Mouse (Mus musculus) limb, embryonic 13.5 days (tissue): ENCODE measurements around the gene Ascc2. TPM values are rescaled to one million over a fixed set of nuclear protein-coding genes. Genes with fewer than 3 reads are reported as not detected.
"Not testable (repeated sequence)": the region's sequence is repeated elsewhere in the genome, so short reads cannot be mapped to it uniquely, and the experiment has no call there.

Experiments used
- ATAC-seq: fragments of 200-750 bp; cut with Nextera tagmentation; 2 replicates; pipeline ENCODE4 v1.8.0; 2017; ENCODE audit warnings: low read depth, moderate number of reproducible peaks, moderate TSS enrichment; ENCODE audit not compliant: low FRiP score
- H3K27ac ChIP-seq: fragments of 300-500 bp; sonication (generic); 2 replicates; pipeline ENCODE4 v1.5.1; 2015; ENCODE audit warnings: inconsistent platforms, mild to moderate bottlenecking, moderate library complexity
- H3K27me3 ChIP-seq: fragments of 300-500 bp; sonication (generic); 2 replicates; pipeline ENCODE4 v1.6.1; 2015; ENCODE audit warnings: mild to moderate bottlenecking, inconsistent platforms
- H3K36me3 ChIP-seq: fragments of 300-500 bp; sonication (generic); 2 replicates; pipeline ENCODE4 v1.6.1; 2015; ENCODE audit warnings: inconsistent platforms, mild to moderate bottlenecking, moderate library complexity
- H3K4me1 ChIP-seq: fragments of 300-500 bp; sonication (generic); 2 replicates; pipeline ENCODE4 v1.6.1; 2015; ENCODE audit warnings: inconsistent platforms
- H3K4me2 ChIP-seq: fragments of 300-500 bp; sonication (generic); replicated peaks from 2 replicates; pipeline ENCODE4 v1.6.1; 2015; ENCODE audit warnings: inconsistent platforms, mild to moderate bottlenecking, moderate library complexity
- H3K4me3 ChIP-seq: fragments of 300-500 bp; sonication (generic); 2 replicates; pipeline ENCODE4 v1.5.1; 2015; ENCODE audit warnings: moderate library complexity, mild to moderate bottlenecking, inconsistent platforms
- H3K9ac ChIP-seq: fragments of 300-500 bp; sonication (generic); 2 replicates; pipeline ENCODE4 v1.6.1; 2015; ENCODE audit warnings: mild to moderate bottlenecking, inconsistent platforms
- H3K9me3 ChIP-seq: fragments of 300-500 bp; sonication (generic); 2 replicates; pipeline ENCODE4 v1.6.1; 2016; ENCODE audit warnings: inconsistent platforms
- WGBS: fragments of 180-500 bp; shearing (Covaris S2); methylation state at CpG from one replicate; pipeline ENCODE4 v1.1.7; 2015; 5-methylcytosine and 5-hydroxymethylcytosine counted together
- polyA plus RNA-seq: library from polyadenylated mRNA; unstranded; fragments of >200 nt; fragmentation: Nextera tagmentation; extraction: Ambion mirVana; gene quantifications from 2 replicates; pipeline ENCODE4 v1.2.1, GENCODE M21; 2015

Ascc2 gene
- polyA plus RNA-seq, 1 experiment from 2014 or later: 33.5 TPM

DNA sequence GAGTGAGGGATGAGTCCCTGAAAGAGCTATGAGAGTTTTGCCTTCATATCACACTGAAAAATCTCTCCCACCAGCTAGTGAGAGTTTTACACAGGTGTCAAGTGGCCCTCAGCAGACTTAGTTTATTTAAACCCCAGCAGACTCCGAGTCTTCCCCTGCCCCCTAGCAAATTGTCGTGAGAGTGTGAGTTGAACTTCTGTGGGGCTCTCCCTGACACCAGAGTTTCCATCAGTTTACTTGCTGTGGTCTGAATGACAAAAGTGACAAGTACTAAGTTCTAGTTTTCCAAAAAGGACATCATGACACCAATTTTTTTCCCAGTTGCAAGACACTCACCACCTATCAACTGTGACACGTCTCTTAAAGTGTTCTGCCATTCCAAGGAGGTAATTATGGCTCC, 50.3 kb downstream of the Ascc2 start:
- Histone ChIP-seq H3K36me3 (peaks cover 20% of the 10 kb centered on the region), H3K27me3 (no peaks in the 10 kb centered on the region), H3K27ac (no peak overlapping the region), H3K4me3 (no peak overlapping the region), H3K9ac (no peak overlapping the region), H3K4me1 (no peaks in the 10 kb centered on the region), H3K4me2 (no peak overlapping the region), H3K9me3 (no peaks in the 10 kb centered on the region)
- ATAC-seq: no peak
- WGBS: 15% methylated on average over 3 of the region's 3 CpGs

DNA sequence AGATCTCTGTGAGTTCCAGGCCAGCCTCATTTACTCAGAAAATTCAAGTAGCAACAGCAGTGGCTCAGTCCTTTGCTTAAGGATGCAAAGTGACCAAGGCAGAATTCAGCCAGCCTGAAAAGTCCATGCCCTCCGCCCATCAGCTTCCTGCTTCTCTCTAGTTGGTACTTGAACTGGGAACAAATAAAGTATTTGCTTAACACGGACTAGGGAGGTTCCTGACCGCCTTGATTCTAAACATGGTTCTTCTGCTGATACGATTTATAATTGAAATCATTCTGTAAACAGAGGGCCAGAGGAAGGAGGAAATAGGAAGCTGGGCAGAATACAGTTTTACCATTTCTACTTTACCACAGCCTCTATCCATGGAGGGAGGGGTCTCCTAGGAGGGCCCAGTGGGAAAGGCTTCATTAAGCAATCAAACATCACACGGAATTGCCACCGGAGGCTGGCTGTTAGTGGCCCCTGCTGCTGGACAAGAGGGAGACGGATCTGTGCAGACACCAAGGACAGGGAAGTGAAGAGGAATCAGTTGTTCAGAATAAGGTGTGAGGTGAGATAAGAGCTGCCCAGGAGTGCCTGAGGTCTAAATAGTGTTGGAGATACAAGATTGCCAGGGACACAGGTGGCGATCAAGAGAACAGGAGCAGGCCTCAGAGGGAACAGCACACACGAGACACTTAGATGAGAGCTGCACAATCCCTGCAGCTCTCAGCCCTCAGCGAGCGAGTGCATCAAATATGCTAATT, 51.3 kb downstream of the Ascc2 start:
- no peak overlapping the region for H3K9ac ChIP-seq
- H3K27ac ChIP-seq: no peak overlapping the region
- H3K9me3 ChIP-seq: no peaks in the 10 kb centered on the region
- ATAC-seq: no peak
- peaks cover 10% of the 10 kb centered on the region for H3K36me3 ChIP-seq
- no peaks in the 10 kb centered on the region for H3K27me3 ChIP-seq
- no peak overlapping the region for H3K4me3 ChIP-seq
- no peaks in the 10 kb centered on the region for H3K4me1 ChIP-seq
- WGBS: 63% methylated on average over 11 of the region's 11 CpGs
- no peak overlapping the region for H3K4me2 ChIP-seq

DNA sequence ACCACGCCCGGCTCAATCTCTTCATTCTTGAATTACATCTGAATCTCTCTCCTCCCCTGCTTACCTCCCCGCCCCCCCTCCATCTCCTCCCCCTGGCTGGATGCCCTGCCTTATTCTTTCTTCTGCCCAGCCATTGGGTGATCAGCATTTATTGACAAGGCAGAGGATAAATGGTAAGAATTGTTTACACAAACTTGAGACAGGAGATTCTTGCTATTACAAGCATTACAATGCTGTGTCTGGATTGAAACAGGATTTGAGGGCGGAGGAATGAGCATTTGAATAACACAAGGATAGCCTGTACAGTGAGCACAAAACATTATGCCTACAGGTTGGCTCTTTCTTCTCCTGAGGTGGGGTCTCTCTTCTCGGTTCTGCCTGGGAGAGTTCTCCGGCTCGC, 52.8 kb downstream of the Ascc2 start:
- Histone ChIP-seq H3K4me1 (no peaks in the 10 kb centered on the region), H3K27me3 (no peaks in the 10 kb centered on the region), H3K27ac (no peak overlapping the region), H3K36me3 (no peaks in the 10 kb centered on the region), H3K9me3 (no peaks in the 10 kb centered on the region; the same call in 1 of the 2 replicates), H3K4me3 (no peak overlapping the region), H3K9ac (no peak overlapping the region), H3K4me2 (no peak overlapping the region)
- ATAC-seq: no peak
- 90% methylated on average over 7 of the region's 7 CpGs for WGBS

DNA sequence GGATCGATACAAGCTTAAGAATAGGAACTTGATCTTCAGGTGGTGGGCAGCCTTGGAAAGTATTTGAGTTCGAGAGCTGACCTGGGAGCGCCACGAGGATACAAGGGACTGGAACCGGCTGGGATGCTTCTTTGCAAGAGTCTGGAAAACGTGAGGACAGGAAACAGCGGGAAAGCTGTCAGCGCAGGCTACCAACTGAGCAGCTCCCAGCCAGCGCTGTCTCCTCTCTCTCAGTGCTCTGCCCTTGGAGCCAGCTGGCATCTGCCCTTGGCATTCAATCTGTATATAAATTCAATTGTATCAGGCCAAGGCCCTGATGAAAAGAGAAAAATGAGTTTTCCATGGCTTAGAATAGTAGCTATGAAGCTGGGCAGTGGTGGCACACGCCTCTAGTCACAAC, 53.7 kb downstream of the Ascc2 start:
- ATAC-seq: no peak
- 57% methylated on average over 10 of the region's 10 CpGs for WGBS

DNA sequence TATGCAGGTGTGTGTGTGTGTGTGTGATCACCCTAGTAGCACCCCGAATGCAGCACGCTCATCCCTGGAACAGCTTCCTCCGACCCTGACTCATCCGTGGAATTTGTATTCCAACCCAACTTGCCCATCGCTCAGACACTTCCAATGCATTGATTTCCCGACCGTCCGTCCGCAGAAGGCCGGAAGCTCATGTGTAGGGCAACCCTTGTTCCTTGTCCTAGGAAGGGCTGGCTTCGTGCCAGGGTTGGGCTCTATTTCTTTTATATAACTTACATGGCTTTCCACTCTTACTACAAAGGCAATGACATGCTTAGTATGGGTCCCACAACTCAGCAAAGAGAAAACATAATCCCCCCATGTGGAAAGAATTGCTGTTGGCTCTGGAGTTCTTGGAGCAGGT, 54.6 kb downstream of the Ascc2 start:
- H3K9ac ChIP-seq: no peak overlapping the region
- no peaks in the 10 kb centered on the region; the same call in 1 of the 2 replicates for H3K9me3 ChIP-seq
- H3K4me1 ChIP-seq: no peaks in the 10 kb centered on the region
- H3K36me3 ChIP-seq: no peaks in the 10 kb centered on the region
- no peak overlapping the region for H3K4me2 ChIP-seq
- no peak for ATAC-seq
- no peak overlapping the region for H3K4me3 ChIP-seq
- WGBS: 94% methylated on average over 11 of the region's 11 CpGs
- no peaks in the 10 kb centered on the region for H3K27me3 ChIP-seq
- H3K27ac ChIP-seq: no peak overlapping the region

More for the DNA sequence above, 53.7 kb downstream of the Ascc2 start:
- Histone ChIP-seq H3K4me3 (no peak overlapping the region), H3K9ac (no peak overlapping the region), H3K36me3 (no peaks in the 10 kb centered on the region), H3K27ac (no peak overlapping the region), H3K9me3 (no peaks in the 10 kb centered on the region; the same call in 1 of the 2 replicates), H3K27me3 (no peaks in the 10 kb centered on the region), H3K4me2 (no peak overlapping the region), H3K4me1 (no peaks in the 10 kb centered on the region)

DNA sequence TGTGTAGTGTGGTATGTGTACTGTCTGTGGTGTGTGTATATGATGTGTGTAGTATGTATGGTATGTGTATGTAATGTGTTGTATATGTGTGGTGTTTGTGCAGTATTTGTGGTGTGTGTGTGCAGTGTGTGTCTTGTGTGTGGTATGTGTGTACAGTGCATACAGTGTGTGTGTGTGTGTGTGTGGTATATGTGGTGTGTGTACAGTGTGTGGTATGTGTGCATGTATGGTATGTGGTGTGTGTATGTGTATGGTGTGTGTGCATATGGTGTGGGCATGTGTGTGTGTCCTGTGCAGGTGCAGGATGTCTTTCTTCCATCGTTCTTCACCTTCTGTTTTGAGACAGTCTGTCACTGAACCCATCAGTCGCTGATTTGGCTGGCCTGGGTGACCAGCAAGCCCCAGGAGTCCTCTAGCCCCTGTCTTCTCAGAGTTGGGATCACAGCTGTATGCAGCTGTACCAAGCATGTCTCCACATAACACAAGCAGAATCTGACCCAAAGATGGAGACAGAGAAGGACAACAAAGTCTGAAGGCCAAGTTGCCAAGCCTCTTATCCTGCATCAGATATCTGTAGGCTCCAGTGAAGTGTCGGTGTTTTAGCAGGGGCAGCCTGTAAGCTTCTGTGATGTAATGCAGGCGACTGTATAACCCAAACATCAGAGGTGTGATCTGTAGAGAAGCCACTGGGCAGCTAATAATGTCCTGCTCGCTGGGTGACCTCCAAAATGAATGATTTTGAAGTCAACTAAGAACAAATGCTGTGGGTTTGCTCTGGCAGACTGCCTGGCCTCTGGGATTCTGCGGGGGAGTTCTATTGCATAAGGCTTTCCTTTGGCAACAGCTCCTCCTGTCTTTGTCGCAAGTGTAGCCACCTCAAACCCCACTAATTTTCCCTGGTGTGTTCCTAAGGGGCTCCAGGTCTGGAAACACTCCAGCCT, 59.8 kb downstream of the Ascc2 start:
- peaks cover 19% of the 10 kb centered on the region for H3K36me3 ChIP-seq
- H3K4me2 ChIP-seq: no peak overlapping the region
- 37% methylated on average over 7 of the region's 7 CpGs for WGBS
- no peaks in the 10 kb centered on the region for H3K4me1 ChIP-seq
- no peak overlapping the region for H3K4me3 ChIP-seq
- ATAC-seq: no peak
- no peak overlapping the region for H3K27ac ChIP-seq
- H3K9ac ChIP-seq: no peak overlapping the region
- H3K9me3 ChIP-seq: no peaks in the 10 kb centered on the region; the same call in 1 of the 2 replicates
- no peaks in the 10 kb centered on the region for H3K27me3 ChIP-seq

DNA sequence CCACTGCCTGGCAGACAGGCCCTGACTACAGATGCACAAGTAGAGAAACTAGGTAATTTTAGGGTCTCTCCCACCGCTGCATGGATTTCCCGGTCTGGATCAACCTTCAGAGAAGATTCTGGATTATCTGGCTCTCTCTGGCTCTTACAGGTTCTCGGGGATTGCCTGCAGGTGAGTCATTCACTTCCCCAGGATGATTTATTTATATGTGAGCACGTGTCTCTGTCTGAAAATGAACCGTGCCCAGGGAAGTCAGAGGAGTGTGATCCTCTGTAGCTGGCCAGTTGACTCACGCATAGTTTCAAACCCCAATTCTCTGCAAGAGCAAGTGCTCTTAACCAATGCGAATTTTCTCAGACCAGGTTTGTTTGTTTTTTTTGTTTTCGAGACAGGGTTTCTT, 63.2 kb downstream of the Ascc2 start:
- Histone ChIP-seq H3K4me1 (peaks cover 17% of the 10 kb centered on the region), H3K4me3 (no peak overlapping the region), H3K9me3 (no peaks in the 10 kb centered on the region), H3K9ac (no peak overlapping the region), H3K4me2 (no peak overlapping the region), H3K36me3 (peaks cover 20% of the 10 kb centered on the region), H3K27ac (no peak overlapping the region), H3K27me3 (no peaks in the 10 kb centered on the region)
- WGBS: 86% methylated on average over 8 of the region's 8 CpGs
- no peak for ATAC-seq

DNA sequence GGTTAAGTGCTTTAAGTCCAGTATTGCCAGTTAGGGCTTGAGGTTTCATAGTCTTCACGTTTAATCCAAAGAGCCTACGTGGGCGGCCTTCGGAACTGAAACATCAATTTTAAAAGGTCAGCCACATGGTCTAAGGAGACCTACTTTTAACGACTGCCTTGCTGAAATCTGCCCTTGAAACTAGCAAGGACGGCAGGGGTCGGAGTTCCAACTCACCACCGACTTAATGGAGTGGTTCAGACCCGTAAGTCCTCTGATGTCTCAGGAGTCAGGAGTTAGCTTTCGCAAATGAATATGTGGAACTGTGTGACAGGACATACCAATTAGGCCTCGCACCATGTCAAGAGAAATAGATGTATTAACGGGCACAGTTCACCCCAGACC, 66.1 kb downstream of the Ascc2 start:
- H3K27me3 ChIP-seq: no peaks in the 10 kb centered on the region
- ATAC-seq: no peak
- H3K9ac ChIP-seq: peak overlapping the region; percentile 84
- peak overlapping the region; percentile 45; the same call in 1 of the 2 replicates for H3K27ac ChIP-seq
- H3K9me3 ChIP-seq: no peaks in the 10 kb centered on the region
- peaks cover 20% of the 10 kb centered on the region for H3K36me3 ChIP-seq
- peaks cover 17% of the 10 kb centered on the region for H3K4me1 ChIP-seq
- peak overlapping the region; percentile 70 for H3K4me3 ChIP-seq
- WGBS: 6% methylated on average over 12 of the region's 12 CpGs
- peak overlapping the region; percentile 82 for H3K4me2 ChIP-seq

DNA sequence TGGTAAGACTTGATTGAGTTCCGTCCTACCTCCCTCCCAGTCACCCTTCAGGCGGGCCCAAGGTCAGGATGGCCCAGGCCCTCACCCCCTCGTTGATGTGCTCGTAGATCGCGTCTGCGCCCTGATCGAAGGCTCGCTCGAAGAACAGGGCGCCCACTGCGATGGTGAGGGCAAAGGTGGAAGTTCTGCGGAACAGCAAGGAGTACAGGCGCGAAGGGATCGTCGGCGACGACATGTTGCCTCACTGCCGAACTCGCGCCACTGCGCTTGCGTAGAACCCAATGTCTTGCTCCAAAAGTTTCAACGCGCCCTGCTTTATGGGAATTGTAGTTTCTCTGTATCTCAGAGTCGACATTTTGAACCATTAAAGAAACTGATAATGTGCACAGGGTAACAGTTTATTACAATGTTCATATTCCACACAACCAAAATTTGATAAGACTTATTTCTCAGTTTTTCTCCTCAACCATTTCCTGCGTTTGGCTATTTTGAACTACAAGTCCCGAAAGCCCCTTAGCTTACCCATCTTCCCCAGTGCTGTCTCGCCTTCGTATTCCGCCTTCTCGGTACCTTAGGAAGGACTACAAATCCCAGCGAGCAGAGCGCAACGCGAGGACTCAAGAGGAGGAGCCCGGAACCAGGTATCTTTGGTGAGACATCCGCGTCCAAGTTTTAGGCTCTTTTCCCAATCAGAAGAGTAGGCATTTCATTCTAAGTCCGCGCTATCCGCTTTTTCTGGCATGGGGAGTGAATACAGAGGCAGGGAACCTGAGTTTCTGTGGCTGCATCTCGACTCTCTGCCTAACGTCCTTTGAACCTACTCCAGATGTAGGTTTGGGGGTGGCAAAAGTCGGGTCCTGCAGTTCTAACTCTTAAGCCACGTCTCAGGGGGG, 66.8 kb downstream of the Ascc2 start, which contains the start of the genes Uqcr10 and Zmat5:
Gene Uqcr10, minus strand, starts transcription at position 271 of the 893 bp plus-strand sequence.
Gene Zmat5, plus strand, starts transcription at position 607 of the 893 bp plus-strand sequence.
- H3K9ac ChIP-seq: peak within 1 kb of the TSS; percentile 84
- no peaks in the 10 kb centered on the region for H3K9me3 ChIP-seq
- no peaks in the 10 kb centered on the region for H3K27me3 ChIP-seq
- WGBS: under 1% methylated on average over 47 of the region's 47 CpGs
- H3K27ac ChIP-seq: peak within 1 kb of the TSS; percentile 45; the same call in 1 of the 2 replicates
- peaks cover 17% of the 10 kb centered on the region for H3K4me1 ChIP-seq
- H3K4me2 ChIP-seq: peak within 1 kb of the TSS; percentile 82
- peak; percentile 98 for ATAC-seq
- peaks cover 20% of the 10 kb centered on the region for H3K36me3 ChIP-seq
- H3K4me3 ChIP-seq: peak within 1 kb of the TSS; percentile 70

DNA sequence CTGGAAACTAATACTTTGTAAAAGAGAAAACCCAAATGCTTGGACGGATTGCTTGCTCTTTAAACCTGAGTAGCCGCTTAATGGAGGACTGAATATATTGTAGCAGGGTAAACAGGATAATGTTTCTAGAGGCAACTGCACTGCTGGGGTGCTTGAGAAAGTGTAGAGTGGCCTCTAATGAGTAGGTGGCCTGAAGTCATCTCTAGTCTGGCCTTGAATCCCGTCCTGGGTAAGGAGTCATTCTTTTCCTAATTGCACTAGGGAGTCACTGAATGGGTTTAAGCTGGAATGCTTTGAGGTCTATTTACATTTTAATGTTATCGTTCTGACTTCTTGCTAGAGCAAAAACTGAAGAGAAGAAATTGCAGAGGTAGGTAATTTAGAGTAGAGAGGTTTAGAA, 67.6 kb downstream of the Ascc2 start:
- 9% methylated on average over 4 of the region's 4 CpGs for WGBS
- no peak overlapping the region for H3K27ac ChIP-seq

DNA sequence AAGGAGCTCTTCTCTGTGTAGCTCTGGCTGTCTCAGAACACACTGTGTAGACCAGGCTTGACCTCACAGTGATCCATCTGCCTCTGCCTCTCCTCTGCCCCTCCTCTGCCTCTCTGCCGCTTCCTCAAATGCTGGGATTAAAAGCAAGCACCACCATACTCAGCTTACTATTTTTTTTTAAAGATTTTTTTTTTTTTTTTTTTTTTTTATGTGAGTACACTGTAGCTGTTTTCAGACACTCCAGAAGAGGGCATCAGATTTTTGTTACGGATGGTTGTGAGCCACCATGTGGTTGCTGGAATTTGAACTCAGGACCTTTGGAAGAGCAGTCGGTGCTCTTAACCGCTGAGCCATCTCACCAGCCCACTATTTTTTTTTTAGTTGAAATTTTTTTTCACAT, 72.6 kb downstream of the Ascc2 start:
- H3K27ac ChIP-seq, H3K4me3 ChIP-seq, H3K4me1 ChIP-seq, H3K4me2 ChIP-seq, H3K9ac ChIP-seq, H3K36me3 ChIP-seq, ATAC-seq, H3K9me3 ChIP-seq, H3K27me3 ChIP-seq: not testable (repeated sequence)
- whole genome bisulfite sequencing: 90% methylated on average over 4 of the region's 4 CpGs

More for the DNA sequence above, 67.6 kb downstream of the Ascc2 start:
- Histone ChIP-seq H3K9ac (peak overlapping the region; percentile 77), H3K4me2 (peak overlapping the region; percentile 82), H3K4me3 (peak overlapping the region; percentile 70), H3K27me3 (no peaks in the 10 kb centered on the region), H3K4me1 (peaks cover 17% of the 10 kb centered on the region), H3K9me3 (no peaks in the 10 kb centered on the region), H3K36me3 (peaks cover 20% of the 10 kb centered on the region)
- ATAC-seq: no peak
